Mouse (Mus musculus): Measurements from ENCODE around the gene Wfdc11.

GRCm38 (mm10) chr2:164615386-164615785 is 58.5 kb downstream of the Wfdc11 start:
- TF ChIP-seq CTCF (IDR thresholded peaks at IDR 0.05; ENCODE audit: low read depth, low read length) (no peak), POLR2A (IDR thresholded peaks at IDR 0.05; ENCODE audit: borderline replicate concordance, low read depth, low read length) (no peak)
